Mouse (Mus musculus) gastrocnemius, postnatal 36 days (tissue): ENCODE results near the gene 2310033P09Rik. TPM values are rescaled to one million over a fixed set of nuclear protein-coding genes. Genes with fewer than 3 reads are reported as not detected.
A peak's percentile ranks its signal among the peaks of the same experiment; 100 is the strongest.

ENCODE experiments used
- DNase-seq, 2 experiments: peaks; one replicate each; pipeline ENCODE4 v3.0.0; 2022
- intact Hi-C: fragments of 180-260 bp; cut with DNase I; formaldehyde crosslinking; loops from one replicate; pipeline ENCODE4 v1.15.1; 2025
- long read RNA-seq, 2 experiments: library from polyadenylated mRNA; stranded (forward); transcript quantifications; one replicate each; pipeline ENCODE4 v2.0.0; 2021
- total RNA-seq, 2 experiments: library from RNA; stranded (reverse); gene quantifications; 2 replicates each; pipeline ENCODE4 v1.2.3; 2021

2310033P09Rik gene
- total RNA-seq: 1 to 10 TPM; 2.7 to 3.5 TPM
- long read RNA-seq, experiment 1, partial matches to known transcripts: 0 of 5 reads
- long read RNA-seq, experiment 1, other reads (novel, unspliced or antisense): 1 of 5 reads
- long read RNA-seq, experiment 2, partial matches to known transcripts: 1 of 4 reads
- long read RNA-seq, experiment 2, other reads (novel, unspliced or antisense): 1 of 4 reads

DNA sequence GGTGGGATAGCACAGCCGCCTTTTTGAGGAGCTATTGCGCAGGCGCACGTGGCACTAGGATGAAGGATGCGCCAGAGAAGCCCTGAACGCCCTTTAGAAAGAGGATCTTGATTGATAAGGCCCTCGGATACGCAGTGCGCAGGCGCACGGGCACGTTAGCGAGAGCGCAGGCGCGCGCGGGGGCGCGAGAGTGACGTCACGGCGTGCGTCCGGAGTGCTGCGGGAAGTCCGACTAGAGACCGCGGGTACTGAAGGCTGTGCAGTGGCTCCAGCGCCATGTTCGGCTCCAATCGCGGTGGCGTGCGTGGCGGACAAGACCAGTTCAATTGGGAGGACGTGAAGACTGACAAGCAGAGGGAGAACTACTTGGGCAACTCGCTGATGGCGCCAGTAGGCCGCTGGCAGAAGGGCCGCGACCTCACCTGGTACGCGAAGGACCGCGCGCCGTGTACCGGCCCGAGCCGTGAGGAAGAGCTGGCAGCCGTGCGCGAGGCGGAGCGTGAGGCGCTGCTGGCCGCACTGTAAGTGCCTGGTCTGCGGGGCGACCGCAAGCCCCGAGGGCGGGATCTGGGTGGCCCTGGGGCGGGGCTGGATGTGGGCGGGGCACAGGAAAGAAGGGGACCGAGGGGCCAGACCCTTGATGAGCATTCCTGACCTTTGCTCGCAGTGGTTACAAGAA, at the start of gene 2310033P09Rik:
2310033P09Rik (plus strand) TSS at position 169 of the 679 bp plus-strand sequence.
- peak; percentile 87 to 91 for DNase-seq
- intact Hi-C loops: no loop called here

DNA sequence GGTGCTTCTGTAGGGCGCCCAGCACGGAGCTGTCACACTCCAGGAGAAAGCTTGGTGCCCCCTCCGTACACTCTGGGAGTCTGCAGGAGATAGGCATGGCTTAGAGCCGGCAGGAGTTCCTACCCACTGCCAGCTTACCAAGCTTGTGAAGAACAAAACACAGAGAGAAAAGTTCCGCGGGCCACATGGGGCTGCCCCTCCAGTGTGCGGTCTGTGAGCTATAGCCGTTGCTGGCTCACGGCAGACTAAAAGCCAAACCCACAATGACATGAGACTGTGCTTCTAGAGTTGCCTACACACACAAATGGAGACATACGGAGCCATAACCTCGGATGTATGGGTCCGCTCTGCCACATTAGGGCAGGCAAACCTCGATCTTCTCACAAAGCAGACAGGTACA, 49.0 kb upstream of the 2310033P09Rik start:
- intact Hi-C loops: no loop called here
- DNase-seq: no peak

DNA sequence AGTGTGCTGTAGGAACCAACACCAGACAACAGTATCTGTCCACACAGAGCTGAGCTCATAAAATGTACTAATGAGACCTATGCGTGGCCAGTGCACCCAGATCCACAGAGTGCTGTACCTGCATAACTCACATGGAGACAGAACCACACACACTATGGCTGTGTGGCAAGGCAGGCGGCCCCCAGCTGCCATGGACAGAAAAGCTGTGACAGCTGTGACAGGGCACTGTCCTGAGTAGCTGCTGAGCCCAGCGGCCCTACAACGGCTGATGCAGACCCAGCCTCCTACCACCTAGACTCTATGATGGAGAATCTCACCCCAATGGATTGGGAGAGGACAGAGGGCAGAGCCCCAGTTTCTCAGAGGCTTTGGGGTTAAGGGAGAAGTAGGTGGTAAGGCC, 48.6 kb upstream of the 2310033P09Rik start:
- no peak for DNase-seq
- intact Hi-C loops: no loop called here

DNA sequence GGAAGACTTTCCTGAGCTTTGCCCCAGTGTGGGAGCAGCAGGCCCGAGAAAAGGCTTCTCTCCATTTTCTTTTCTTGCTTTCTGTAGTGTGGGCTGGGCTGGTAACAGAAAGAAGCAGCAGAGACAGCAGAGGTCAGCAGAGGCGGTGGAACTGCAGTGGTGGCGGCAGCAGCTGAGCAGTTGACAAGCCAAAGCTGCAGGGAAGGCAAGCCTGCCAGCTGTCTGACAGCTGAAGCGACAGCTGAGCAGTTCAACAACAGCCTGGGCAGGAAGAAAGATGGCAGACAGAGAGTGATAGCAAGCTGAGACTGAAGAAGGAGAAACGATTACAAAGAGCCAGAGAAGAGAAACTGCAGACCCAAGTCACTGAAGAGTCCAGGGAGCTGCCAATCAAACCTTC, 46.7 kb upstream of the 2310033P09Rik start:
- peak in 1 of 2 experiments; percentile 31 for DNase-seq
- intact Hi-C loops: no loop called here

DNA sequence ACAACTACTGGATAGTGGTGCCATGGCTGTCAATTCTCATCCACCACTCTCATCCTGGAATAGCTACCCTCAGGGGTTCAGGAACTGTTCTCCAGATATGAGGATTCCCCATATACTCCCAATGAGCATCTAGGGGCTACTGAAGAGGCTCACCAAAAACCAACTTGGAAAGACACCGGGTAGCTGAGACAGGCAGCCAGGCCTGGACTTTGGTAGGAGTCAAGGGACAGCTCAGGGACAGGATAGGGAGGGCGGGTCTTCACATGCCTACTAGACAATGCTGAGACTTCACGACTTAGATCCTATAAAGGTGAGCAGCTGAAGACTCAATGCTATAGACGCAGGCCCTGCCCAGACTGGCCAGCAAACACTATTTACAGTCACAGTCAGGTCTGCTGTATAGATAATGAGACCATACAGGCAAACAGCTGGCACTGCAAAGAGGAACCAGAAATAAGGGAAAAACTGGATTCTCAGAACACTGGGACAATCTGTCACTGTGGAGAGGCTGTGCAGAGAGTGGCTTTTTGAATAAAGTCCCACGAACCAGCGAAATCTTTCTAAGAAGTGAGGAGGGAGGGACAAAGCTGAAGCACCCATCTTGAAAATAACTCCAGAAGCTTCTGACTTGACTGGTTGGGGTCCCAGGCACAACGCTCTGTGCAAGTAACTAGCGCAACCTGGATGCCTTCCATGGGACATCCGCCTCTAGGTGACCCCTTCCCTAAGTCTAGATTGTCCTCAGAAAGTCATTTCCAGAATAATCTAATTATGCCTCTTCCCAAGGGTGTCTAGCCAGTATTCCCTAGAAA, 45.5 kb upstream of the 2310033P09Rik start:
- intact Hi-C loops: no loop called here
- DNase-seq: peak in 1 of 2 experiments; percentile 35

DNA sequence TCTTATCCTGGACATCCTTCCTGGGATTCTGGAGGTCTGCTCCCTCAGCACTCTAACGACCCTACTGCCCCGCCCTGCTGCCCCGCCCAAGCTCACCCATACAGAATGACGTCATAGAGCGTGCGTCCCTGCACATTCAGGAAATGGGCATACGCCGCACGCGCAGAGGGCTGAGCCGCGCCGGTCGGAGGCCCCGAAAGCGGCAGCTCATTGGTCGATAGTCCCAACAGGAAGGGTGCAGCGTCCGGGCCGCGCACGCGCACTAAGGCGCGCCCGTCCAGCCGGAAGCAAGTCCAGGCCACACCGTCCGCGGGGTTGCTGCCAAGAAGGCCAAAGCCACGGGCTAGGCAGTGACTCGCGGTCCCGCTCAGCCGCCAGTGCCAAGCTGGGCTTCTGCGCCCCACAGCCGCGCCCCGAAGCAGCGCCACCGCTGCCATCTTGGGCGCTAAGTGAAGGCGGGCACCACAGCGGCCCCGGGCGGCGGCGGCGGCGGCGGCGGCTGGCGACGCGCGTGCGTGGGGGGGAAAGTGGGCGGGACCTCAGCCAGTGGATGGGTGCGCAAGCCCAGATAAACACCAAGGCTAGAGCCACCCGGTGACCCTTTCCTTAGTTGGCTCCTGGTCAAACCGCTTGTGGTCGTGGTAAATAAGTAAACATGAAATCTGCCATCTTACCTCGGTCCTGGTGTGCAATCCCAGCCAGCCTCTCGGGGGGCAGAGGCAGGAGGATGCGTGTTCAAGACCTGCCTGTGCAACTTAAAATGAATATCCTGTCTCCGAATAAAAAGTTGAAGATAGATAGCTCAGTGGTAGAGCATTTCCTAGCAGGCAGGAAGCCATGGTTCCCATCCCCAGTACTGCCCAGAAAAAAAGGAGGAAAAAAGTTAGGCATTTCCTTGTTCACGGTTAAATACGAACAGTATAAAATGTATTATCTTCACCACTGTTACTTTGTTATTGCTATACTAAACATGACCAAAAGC, 44.6 kb upstream of the 2310033P09Rik start, which contains the start of gene Iba57:
Iba57 (minus strand) TSS at position 485 of the 982 bp plus-strand sequence.
- peak; percentile 96 to 97 for DNase-seq
- intact Hi-C loops: no loop called here

DNA sequence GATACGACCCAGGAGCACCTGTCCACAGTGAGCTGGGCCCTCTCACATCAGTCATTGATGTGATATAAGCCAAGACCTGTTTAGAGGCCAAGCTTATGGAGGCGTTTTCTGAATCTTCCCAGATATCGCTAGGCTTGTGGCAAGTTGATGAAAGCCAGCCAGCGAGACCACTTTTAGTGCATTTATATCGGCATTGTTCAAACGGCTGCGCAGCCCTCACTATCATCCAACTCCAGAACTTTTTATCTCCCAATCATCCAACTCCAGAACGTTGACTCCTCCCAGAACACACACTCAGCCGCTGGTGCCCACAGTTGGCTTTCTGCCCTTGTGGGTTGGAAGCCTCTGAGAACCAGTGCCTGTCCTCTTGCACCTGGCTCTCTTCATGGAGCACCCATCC, 43.7 kb upstream of the 2310033P09Rik start:
- intact Hi-C loops: no loop called here
- no peak for DNase-seq

DNA sequence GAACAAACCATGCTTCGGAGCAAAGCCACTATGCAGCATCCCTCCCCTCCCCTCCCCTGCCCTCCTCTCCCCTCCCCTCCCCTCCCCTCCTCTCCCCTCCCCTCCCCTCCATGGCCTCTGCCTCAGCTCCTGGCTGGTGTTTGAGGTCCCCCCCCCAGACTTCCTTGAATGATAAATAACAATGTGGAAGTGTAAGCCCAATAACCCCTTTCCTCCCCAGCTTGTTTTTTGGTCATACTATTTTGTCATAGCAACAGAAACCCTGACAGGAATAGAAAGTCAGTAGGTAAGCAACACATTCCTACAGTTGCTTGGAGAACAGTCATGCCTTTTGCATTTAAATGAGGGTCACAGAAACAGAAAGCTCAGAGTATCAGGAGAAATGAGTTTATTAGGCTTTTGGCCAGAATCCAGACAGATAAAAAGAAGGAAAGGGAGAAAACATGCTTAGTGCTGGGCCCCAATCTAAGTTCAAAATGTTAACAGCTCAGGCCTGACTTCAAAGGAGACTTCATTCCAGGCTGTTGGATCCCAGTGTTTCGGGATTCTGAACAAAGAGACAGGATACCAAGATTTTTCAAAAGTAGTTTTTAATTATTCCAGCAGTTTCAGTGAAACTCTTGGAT, 42.4 kb upstream of the 2310033P09Rik start:
- intact Hi-C loops: no loop called here
- DNase-seq: no peak

DNA sequence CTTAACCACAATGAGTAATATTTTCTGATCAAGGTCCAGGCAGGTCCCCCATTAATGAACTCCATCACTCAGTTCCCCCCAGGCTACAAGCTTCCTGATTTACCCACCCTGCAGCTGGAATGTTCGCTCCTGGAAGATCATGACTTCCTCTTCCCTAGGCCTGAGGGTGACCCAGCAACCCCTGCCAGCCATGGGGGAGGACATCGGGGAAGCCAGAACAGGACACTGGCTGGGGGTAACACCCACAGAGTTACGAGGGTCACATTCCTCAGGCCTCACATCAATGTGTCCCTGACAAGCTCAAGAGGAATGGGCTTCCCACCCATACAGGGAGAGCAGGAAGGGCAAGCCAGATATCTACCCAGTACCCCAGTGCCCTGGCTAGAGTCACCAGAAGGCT, 38.3 kb upstream of the 2310033P09Rik start:
- DNase-seq: no peak
- intact Hi-C loops: no loop called here

DNA sequence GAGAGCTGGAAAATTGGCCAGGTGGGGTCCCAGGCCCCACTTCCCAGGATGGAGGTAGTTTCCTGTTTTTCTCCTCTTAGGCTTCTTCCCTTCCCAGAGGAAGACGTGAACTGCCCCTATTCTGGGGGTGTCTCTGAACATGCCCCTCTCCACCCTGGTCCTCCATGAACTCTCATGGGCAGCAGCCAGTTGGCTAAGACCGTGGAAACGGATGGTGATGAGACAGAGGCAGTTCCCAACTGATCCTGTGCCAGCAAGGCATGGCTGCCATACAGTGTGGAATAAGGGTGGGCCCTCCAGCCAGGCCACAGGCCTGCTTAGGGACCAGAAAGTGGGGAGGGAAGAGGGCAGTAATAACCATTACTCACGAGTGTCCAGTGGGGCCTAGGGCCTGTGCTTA, 37.6 kb upstream of the 2310033P09Rik start:
- intact Hi-C loops: no loop called here

DNA sequence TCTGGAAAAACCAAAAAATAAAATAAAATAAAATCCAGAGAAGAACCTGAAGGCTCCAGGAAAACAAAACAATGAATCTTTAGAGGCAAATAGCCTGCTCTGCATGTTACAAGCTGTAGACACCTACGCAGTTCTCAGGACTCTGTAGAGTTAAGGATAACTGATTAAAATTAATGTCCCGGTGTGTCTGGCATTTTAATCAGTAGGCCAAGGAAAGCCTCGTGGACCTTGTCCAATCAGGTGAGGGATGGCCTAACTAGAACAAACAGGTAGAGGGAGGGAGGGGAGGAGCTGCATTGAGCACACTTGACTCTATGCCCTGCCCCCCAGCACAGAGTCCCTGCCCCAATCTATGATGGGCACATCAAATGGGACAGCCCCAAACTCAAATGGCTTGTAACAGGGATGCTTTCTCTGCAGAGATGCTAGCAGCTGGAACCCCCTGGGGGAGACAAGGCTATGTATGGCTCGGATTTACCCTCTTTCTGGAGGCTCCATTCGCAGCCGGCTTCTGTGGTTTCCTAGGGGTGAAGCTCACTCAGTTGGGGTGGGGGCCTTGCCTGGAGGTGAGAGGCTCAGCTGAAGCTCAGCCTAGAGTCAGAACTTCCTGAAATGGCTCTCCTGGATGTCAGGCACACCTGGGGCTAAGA, 33.8 kb upstream of the 2310033P09Rik start:
- intact Hi-C loops: no loop called here
- DNase-seq: no peak

More for the DNA sequence above, 37.6 kb upstream of the 2310033P09Rik start:
- no peak for DNase-seq

DNA sequence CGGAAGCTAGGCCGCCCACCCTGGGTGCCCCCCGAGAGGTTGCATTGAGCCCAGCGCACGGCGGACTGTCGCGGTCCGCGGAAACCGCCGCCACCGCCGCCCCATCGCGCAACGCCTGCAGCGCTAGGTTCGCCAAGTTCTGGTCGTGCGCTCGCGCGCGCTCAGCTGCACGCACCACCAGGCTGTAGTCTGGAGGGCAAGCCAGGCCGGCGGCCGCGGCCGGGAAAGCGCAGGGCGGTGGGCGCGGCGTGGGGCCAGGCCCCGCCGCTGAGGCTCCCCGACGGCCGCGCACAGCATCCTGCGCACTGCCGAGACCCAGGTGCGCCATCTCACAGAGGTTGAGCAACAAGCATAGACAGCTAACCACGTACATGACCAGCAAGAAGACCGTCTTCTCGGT, 31.6 kb upstream of the 2310033P09Rik start:
- no peak for DNase-seq
- intact Hi-C loops: no loop called here

DNA sequence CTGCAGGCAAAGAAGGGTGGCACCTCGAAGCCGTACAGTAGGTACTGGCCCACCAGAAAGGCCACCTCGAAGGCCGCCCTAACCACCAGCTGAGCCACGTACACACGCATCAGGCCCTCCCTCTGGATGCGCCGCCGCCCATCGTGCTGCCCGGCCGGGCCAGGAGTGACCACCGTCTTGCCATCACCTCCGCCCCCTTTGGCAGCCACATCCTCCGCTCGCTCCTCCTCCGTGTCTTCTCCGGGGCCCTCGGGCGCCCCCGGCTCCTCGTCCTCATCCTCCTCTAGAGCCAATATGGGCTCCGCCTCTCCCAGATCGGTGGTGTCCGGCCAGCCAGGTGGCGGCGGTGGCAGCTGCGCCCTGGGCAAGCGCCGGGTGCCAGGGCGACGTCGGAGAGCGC, 31.2 kb upstream of the 2310033P09Rik start:
- DNase-seq: no peak
- intact Hi-C loops: no loop called here

DNA sequence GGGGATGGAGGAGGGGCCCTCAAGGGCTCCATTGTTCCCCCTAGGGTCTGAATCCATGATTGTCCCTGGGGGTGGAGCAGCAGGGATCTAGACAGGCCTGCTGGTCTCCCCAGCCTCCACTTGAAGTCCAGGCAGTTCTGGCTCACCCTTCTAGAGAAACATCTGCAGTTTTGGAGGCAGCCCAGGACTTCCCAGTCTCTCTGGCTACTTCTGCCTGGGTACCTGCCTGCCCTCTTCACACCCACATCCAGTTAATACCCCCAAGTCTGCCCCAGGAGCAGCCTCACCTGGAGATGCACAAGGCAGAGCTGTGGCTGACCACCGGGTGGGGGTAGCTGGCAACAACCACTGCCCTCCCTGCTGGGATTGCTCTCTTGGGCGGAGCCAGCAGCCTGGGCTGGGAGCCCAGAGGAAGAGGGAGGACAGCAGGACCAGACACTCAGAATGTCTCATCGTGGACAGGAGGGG, 25.2 kb upstream of the 2310033P09Rik start, which contains the start of gene Gjc2:
Gjc2 (minus strand) TSS at position 350 of the 468 bp plus-strand sequence.
- peak; percentile 58 to 68 for DNase-seq
- intact Hi-C loops: no loop called here

DNA sequence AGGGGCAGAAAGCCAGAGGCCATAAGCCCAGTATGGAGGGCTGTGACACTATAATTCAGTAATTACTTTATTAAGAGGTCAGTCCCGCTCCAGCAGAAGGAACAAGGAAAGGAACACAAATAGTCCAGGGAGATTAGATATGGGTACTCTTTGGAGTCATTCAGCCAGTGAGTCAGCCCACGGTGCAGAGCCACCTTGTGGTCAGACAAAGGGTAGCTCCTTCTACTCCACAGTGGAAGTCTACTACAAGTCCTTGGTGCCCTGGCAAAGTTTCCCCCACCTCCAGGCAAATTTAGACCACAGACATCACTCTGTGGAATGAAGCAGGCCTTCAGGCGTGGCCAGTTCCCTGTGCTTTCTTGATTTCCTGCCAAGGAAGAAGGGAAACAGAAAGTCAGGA, 24.3 kb upstream of the 2310033P09Rik start:
- DNase-seq: peak; percentile 54 to 65
- intact Hi-C loops: no loop called here

DNA sequence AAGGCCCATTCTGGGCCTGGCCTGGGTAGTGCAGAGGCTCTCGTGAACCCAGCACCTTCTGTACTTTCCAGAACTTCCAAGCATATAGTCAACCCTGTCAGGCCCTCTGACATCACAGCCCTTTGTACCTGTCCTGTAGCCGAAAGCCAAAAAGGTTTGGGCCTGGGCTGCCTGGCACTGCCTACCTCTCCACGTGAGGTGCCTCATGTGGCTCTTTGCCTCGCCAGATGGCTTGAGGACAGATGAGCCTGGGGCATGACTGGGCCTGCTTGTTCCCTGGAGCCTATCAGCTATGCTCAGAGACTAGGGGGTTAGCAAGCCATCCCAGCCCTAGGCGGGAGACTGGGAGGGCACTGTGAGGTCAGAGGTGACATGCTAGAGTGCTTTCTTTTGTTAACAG, 22.6 kb upstream of the 2310033P09Rik start:
- intact Hi-C loops: loop anchor here (5.0 kb wide), 1 partner anchor 33 kb away; no protein-coding TSS in a partner anchor

DNA sequence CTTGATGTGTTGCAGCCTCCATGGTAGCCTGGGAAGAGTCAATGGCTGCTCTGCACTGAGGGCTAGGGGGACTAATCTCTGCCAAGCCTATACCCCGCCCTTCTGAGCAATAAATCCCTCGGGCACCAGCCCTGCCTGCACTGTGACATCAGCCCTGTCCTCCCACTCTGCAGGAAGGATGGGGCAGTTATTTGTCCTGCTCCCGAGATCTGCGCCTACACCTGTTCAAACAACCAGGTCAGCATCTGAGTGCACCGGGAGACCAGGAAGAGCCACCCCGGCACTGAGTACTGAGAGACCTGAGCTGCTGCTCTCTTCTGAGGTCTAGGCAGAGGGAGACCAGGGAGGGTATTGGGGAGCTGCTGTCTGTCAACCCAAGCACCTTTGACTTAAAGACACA, 20.4 kb upstream of the 2310033P09Rik start:
- intact Hi-C loops: loop anchor here (5.0 kb wide), 1 partner anchor 35 kb away; no protein-coding TSS in a partner anchor
- DNase-seq: no peak

More for the DNA sequence above, 22.6 kb upstream of the 2310033P09Rik start:
- no peak for DNase-seq

DNA sequence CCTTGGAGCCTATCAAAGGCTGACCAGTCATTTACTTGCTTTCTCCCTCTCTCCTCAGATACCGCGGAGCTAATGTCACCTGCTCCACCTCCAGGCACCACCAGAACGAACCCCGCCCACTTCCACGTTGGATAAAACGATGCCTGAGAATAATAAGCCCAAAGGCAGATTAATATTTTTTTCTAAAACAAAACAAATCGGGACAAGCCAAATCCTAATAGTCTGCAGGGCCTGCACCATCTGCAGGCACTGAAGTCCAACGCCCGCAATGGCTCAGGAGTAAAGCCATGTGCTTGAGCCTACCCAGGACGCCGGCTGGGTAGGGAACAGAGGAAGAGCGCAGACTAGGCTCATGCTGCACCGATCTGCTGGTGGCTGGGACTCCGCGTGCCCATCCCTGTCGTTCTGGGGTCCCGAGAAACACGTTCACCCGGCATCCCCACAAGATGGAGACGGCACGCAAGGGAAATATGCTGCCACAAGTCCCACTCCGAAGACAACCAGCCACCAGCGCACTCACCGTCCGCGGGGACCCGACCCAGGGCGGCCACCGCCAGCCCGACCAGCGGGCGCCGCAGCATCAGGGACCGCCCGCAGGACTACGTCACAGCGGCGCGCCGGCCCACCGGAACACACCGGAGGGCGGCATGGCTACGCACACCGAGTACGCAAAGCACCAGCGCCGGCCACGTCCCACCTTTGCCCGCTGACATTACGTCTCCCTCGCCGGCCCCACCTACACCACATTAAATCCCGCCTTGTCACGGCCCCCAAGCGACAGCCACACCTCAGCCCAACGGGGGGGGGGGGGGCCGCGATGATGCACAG, 16.7 kb upstream of the 2310033P09Rik start:
- peak; percentile 81 to 83 for DNase-seq
- intact Hi-C loops: no loop called here
